In genomic region chr12:86214201-86214600, GRCm38 (mm10) we compare ENCODE assay signal across 15 mouse cellular contexts. TPM values are rescaled to one million over a fixed set of nuclear protein-coding genes. Genes with fewer than 3 reads are reported as not detected.
DNase-seq lines count a peak whose midpoint lies in the region; ATAC-seq and TF ChIP-seq lines count a peak whose summit lies in the region.
"Had no signal": no experiment of that assay in that cellular context is flagged by ENCODE, and none has a peak within 500 bp of the region (broad histone marks: within the 10 kb centered on the region; RNA-seq: fewer than 3 reads in every experiment).

No protein-coding gene starts in this region.

- H3K27ac ChIP-seq in forebrain, embryonic 10.5 days: no peak overlapping the region
- no peak overlapping the region for H3K27ac ChIP-seq in hindbrain, embryonic 12.5 days
- peak overlapping the region; percentile 49; the same call in 1 of the 2 replicates for H3K27ac ChIP-seq in midbrain, embryonic 14.5 days (replicated peaks; ENCODE audit: low read depth, low read length)
- H3K27ac ChIP-seq in kidney, embryonic 16.5 days (ENCODE audit: low read length): no peak overlapping the region
- H3K27ac ChIP-seq in gastrocnemius, adult 2 months: no peak overlapping the region
- H3K27ac ChIP-seq: kidney, postnatal 0 days; limb, embryonic 10.5 days; liver, embryonic 15.5 days; stomach, embryonic 15.5 days had no signal

- peak overlapping the region; percentile 30 for H3K4me2 ChIP-seq in hindbrain, embryonic 12.5 days (replicated peaks)
- peak overlapping the region; percentile 42 for H3K4me2 ChIP-seq in midbrain, embryonic 14.5 days (ENCODE audit: low read length)
- H3K4me2 ChIP-seq in kidney, embryonic 16.5 days (replicated peaks; ENCODE audit: low read depth, low read length): no peak overlapping the region
- H3K4me2 ChIP-seq: liver, embryonic 15.5 days; stomach, embryonic 15.5 days had no signal

- H3K4me1 ChIP-seq in E14TG2a.4 (replicated peaks; ENCODE audit: low read depth, low read length): peaks cover 35% of the 10 kb centered on the region
- peaks cover 52% of the 10 kb centered on the region for H3K4me1 ChIP-seq in forebrain, embryonic 10.5 days
- H3K4me1 ChIP-seq in hindbrain, embryonic 12.5 days: peaks cover 30% of the 10 kb centered on the region
- peaks cover 38% of the 10 kb centered on the region for H3K4me1 ChIP-seq in midbrain, embryonic 14.5 days (ENCODE audit: control insufficient read depth, insufficient read depth, low read length)
- H3K4me1 ChIP-seq in kidney, embryonic 16.5 days (ENCODE audit: insufficient read depth, low read length): peaks cover 7% of the 10 kb centered on the region; the same call in 1 of the 2 replicates

- TF ChIP-seq CTCF in E14TG2a.4 (conservative IDR thresholded peaks at IDR 0.05; ENCODE audit: low read length): no peak
- no peak for TF ChIP-seq CTCF in gastrocnemius, adult 2 months (IDR thresholded peaks at IDR 0.05)

- H3K9me3 ChIP-seq in E14TG2a.4 (ENCODE audit: low read length): no peaks in the 10 kb centered on the region
- no peaks in the 10 kb centered on the region for H3K9me3 ChIP-seq in forebrain, embryonic 10.5 days
- H3K9me3 ChIP-seq in hindbrain, embryonic 12.5 days (replicated peaks): no peaks in the 10 kb centered on the region
- no peaks in the 10 kb centered on the region for H3K9me3 ChIP-seq in midbrain, embryonic 14.5 days (ENCODE audit: control insufficient read depth, low read length)
- 0 out of 2 replicates have a peak, but pooled peaks cover 4% of the 10 kb centered on the region for H3K9me3 ChIP-seq in kidney, embryonic 16.5 days (ENCODE audit: low read length)
- H3K9me3 ChIP-seq: limb, embryonic 10.5 days; liver, embryonic 15.5 days; stomach, embryonic 15.5 days had no signal

- H3K36me3 ChIP-seq in E14TG2a.4 (ENCODE audit: insufficient read depth, low read length): no peaks in the 10 kb centered on the region
- H3K36me3 ChIP-seq in forebrain, embryonic 10.5 days (replicated peaks): no peaks in the 10 kb centered on the region
- no peaks in the 10 kb centered on the region for H3K36me3 ChIP-seq in hindbrain, embryonic 12.5 days
- no peaks in the 10 kb centered on the region for H3K36me3 ChIP-seq in midbrain, embryonic 14.5 days (ENCODE audit: control insufficient read depth, insufficient read depth, low read length)
- H3K36me3 ChIP-seq in kidney, embryonic 16.5 days (ENCODE audit: insufficient read depth, low read length): no peaks in the 10 kb centered on the region
- H3K36me3 ChIP-seq: limb, embryonic 10.5 days; liver, embryonic 15.5 days; stomach, embryonic 15.5 days had no signal

- intact Hi-C loops in gastrocnemius, adult 2 months (cut with DNase I): no loop called here

- no peak for DNase-seq in forebrain, embryonic 10.5 days (ENCODE audit: extremely low spot score, low spot score)
- peak; percentile 70 for DNase-seq in midbrain, embryonic 14.5 days
- no peak for DNase-seq in kidney, postnatal 36 days
- DNase-seq in frontal cortex, postnatal 10 days (ENCODE audit: low spot score in 2 of 2): no peak
- DNase-seq in gastrocnemius, adult 2 months: no peak
- DNase-seq: cerebellum, adult 11 months; thymus, postnatal 36 days had no signal

- peak overlapping the region; percentile 41 for H3K4me3 ChIP-seq in E14TG2a.4 (replicated peaks; ENCODE audit: low read length)
- peak overlapping the region; percentile 17; the same call in 1 of the 2 replicates for H3K4me3 ChIP-seq in forebrain, embryonic 10.5 days
- H3K4me3 ChIP-seq in hindbrain, embryonic 12.5 days: no peak overlapping the region
- no peak overlapping the region for H3K4me3 ChIP-seq in midbrain, embryonic 14.5 days (replicated peaks; ENCODE audit: low read depth, low read length)
- H3K4me3 ChIP-seq in kidney, embryonic 16.5 days (ENCODE audit: low read length): no peak overlapping the region
- no peak overlapping the region for H3K4me3 ChIP-seq in gastrocnemius, adult 2 months
- H3K4me3 ChIP-seq: limb, embryonic 10.5 days; liver, embryonic 15.5 days; stomach, embryonic 15.5 days had no signal

- ATAC-seq in hindbrain, embryonic 12.5 days (ENCODE audit: low FRiP score): no peak
- no peak for ATAC-seq in midbrain, embryonic 14.5 days (ENCODE audit: low FRiP score, low TSS enrichment)
- ATAC-seq in kidney, embryonic 16.5 days (ENCODE audit: low FRiP score, low TSS enrichment): no peak
- ATAC-seq: CD4-positive, CD25-positive, alpha-beta regulatory T cell, adult 4 months had no signal

- WGBS in forebrain, embryonic 10.5 days: 9% methylated on average over 24 of the region's 24 CpGs
- WGBS in hindbrain, embryonic 12.5 days: 10% methylated on average over 24 of the region's 24 CpGs
- 5% methylated on average over 24 of the region's 24 CpGs for WGBS in midbrain, embryonic 14.5 days
- 5% methylated on average over 24 of the region's 24 CpGs for WGBS in kidney, embryonic 16.5 days

- peaks cover 87% of the 10 kb centered on the region for H3K27me3 ChIP-seq in E14TG2a.4 (ENCODE audit: insufficient read depth, low read length)
- H3K27me3 ChIP-seq in forebrain, embryonic 10.5 days (ENCODE audit: poor library complexity, severe bottlenecking): peaks cover 86% of the 10 kb centered on the region
- H3K27me3 ChIP-seq in hindbrain, embryonic 12.5 days: peaks cover 72% of the 10 kb centered on the region
- peaks cover 11% of the 10 kb centered on the region for H3K27me3 ChIP-seq in midbrain, embryonic 14.5 days (ENCODE audit: control insufficient read depth, insufficient read depth, low read length)
- peaks cover 72% of the 10 kb centered on the region for H3K27me3 ChIP-seq in kidney, embryonic 16.5 days (ENCODE audit: insufficient read depth, low read length)

- no peak overlapping the region for H3K9ac ChIP-seq in hindbrain, embryonic 12.5 days
- no peak overlapping the region for H3K9ac ChIP-seq in midbrain, embryonic 14.5 days (replicated peaks; ENCODE audit: low read length)
- H3K9ac ChIP-seq in kidney, embryonic 16.5 days (replicated peaks; ENCODE audit: low read length): no peak overlapping the region
- H3K9ac ChIP-seq: liver, embryonic 15.5 days; stomach, embryonic 15.5 days had no signal

RNA-seq across cellular contexts. Expression of gene Gpatch2l, which starts 27.5 kb away (rescaled TPM):
- polyA plus RNA-seq in forebrain, embryonic 10.5 days (2016; fragmentation: Nextera tagmentation; extraction: Ambion mirVana): 16.6 and 18.3 TPM in 2 replicates
- 23.5 and 24.6 TPM in 2 replicates for polyA plus RNA-seq in hindbrain, embryonic 12.5 days (2016; fragmentation: Nextera tagmentation; extraction: Ambion mirVana)
- polyA plus RNA-seq in midbrain, embryonic 14.5 days (2014; fragmentation: Nextera tagmentation; extraction: Ambion mirVana): 23.1 and 31.2 TPM in 2 replicates
- 14.7 and 16.4 TPM in 2 replicates for polyA plus RNA-seq in kidney, embryonic 16.5 days (2015; fragmentation: Nextera tagmentation; extraction: Ambion mirVana)
- total RNA-seq in gastrocnemius, adult 2 months (2021): 10 to 100 TPM; 12.1 to 12.6 TPM

Comparison
In these comparisons a context has a peak if more than half of its experiments do, and no peak if none do; other contexts are left out.
1. H3K4me3 ChIP-seq: peak in E14TG2a.4 (single experiment) and forebrain, embryonic 10.5 days (single experiment); none in hindbrain, embryonic 12.5 days (single experiment), midbrain, embryonic 14.5 days (single experiment), kidney, embryonic 16.5 days (single experiment) and gastrocnemius, adult 2 months (single experiment).